Mouse (Mus musculus): ENCODE results near the gene H2-Eb1.
"Not testable (repeated sequence)": the region's sequence is repeated elsewhere in the genome, so short reads cannot be mapped to it uniquely, and the experiment has no call there.

H2-Eb1 gene

GRCm38 (mm10) chr17:34291609-34292008 is 14.1 kb upstream of the H2-Eb1 start:
- peak; percentile 95 for ATAC-seq (ENCODE audit: low TSS enrichment)

- ATAC-seq (ENCODE audit: low TSS enrichment), result no peak
Measured at GRCm38 (mm10) chr17:34292570-34292969, 13.1 kb upstream of the H2-Eb1 start.

- ATAC-seq (ENCODE audit: low TSS enrichment), result no peak
Measured at GRCm38 (mm10) chr17:34293533-34293932, 12.1 kb upstream of the H2-Eb1 start.

- no peak for ATAC-seq (ENCODE audit: low TSS enrichment)
Measured at GRCm38 (mm10) chr17:34294249-34294648, 11.4 kb upstream of the H2-Eb1 start.

- ATAC-seq (ENCODE audit: low TSS enrichment), result no peak
Measured at GRCm38 (mm10) chr17:34295307-34295706, 10.4 kb upstream of the H2-Eb1 start.

GRCm38 (mm10) chr17:34295891-34296794 is 9.5 kb upstream of the H2-Eb1 start:
- ATAC-seq (ENCODE audit: low TSS enrichment), result peak; percentile 93

GRCm38 (mm10) chr17:34299356-34299755 is 6.3 kb upstream of the H2-Eb1 start:
- no peak for ATAC-seq (ENCODE audit: low TSS enrichment)

- ATAC-seq (ENCODE audit: low TSS enrichment), result no peak
Measured at GRCm38 (mm10) chr17:34300071-34300470, 5.6 kb upstream of the H2-Eb1 start.

- ATAC-seq (ENCODE audit: low TSS enrichment), result no peak
Measured at GRCm38 (mm10) chr17:34300691-34301566, 4.7 kb upstream of the H2-Eb1 start.

GRCm38 (mm10) chr17:34301670-34302190 is 3.9 kb upstream of the H2-Eb1 start:
- ATAC-seq (ENCODE audit: low TSS enrichment), result no peak

GRCm38 (mm10) chr17:34303789-34304188 is 1.9 kb upstream of the H2-Eb1 start:
- no peak for ATAC-seq (ENCODE audit: low TSS enrichment)

GRCm38 (mm10) chr17:34304751-34305150 is 916 bp upstream of the H2-Eb1 start:
- ATAC-seq (ENCODE audit: low TSS enrichment), result peak; percentile 91

GRCm38 (mm10) chr17:34306407-34306806 is 740 bp downstream of the H2-Eb1 start:
- no peak for ATAC-seq (ENCODE audit: low TSS enrichment)

- no peak for ATAC-seq (ENCODE audit: low TSS enrichment)
Measured at GRCm38 (mm10) chr17:34307216-34307615, 1.5 kb downstream of the H2-Eb1 start.

- no peak for ATAC-seq (ENCODE audit: low TSS enrichment)
Measured at GRCm38 (mm10) chr17:34308161-34308560, 2.5 kb downstream of the H2-Eb1 start.

- no peak for ATAC-seq (ENCODE audit: low TSS enrichment)
Measured at GRCm38 (mm10) chr17:34309225-34309624, 3.6 kb downstream of the H2-Eb1 start.

GRCm38 (mm10) chr17:34309683-34310385 is 4.2 kb downstream of the H2-Eb1 start:
- ATAC-seq (ENCODE audit: low TSS enrichment), result peak; percentile 90

- not testable (repeated sequence) for ATAC-seq (ENCODE audit: low TSS enrichment)
Measured at GRCm38 (mm10) chr17:34310526-34310925, 4.9 kb downstream of the H2-Eb1 start.

- ATAC-seq (ENCODE audit: low TSS enrichment), result no peak
Measured at GRCm38 (mm10) chr17:34312185-34312584, 6.5 kb downstream of the H2-Eb1 start.

GRCm38 (mm10) chr17:34313393-34313792 is 7.7 kb downstream of the H2-Eb1 start:
- ATAC-seq (ENCODE audit: low TSS enrichment), result peak; percentile 76

- ATAC-seq (ENCODE audit: low TSS enrichment), result no peak
Measured at GRCm38 (mm10) chr17:34314286-34314685, 8.6 kb downstream of the H2-Eb1 start.

GRCm38 (mm10) chr17:34315512-34315911 is 9.8 kb downstream of the H2-Eb1 start:
- ATAC-seq (ENCODE audit: low TSS enrichment), result no peak

All from frontal cortex, adult (tissue).